Mouse (Mus musculus) embryonic fibroblast, embryonic 13.5 days (primary cell): ENCODE measurements around the gene Zfpl1.

Experiments used
- CTCF ChIP-seq: IDR thresholded peaks from 2 replicates; pipeline ENCODE4 v1.5.1; 2011; ENCODE audit warnings: mild to moderate bottlenecking, control low read depth, low read length, moderate library complexity, borderline replicate concordance; ENCODE audit not compliant: insufficient read depth
- POLR2A ChIP-seq: IDR thresholded peaks from 2 replicates; pipeline ENCODE4 v1.6.1; 2011; ENCODE audit warnings: low read depth, mild to moderate bottlenecking, control low read depth, low read length, moderate library complexity

- no peak for TF ChIP-seq CTCF
- TF ChIP-seq POLR2A = no peak
These were observed 35.9 kb downstream of the Zfpl1 start for GRCm38 (mm10) chr19:6048681-6049410.
